Mouse (Mus musculus) retina, postnatal 1 day (tissue): ENCODE data around the gene Lrrfip2.

ENCODE experiments used
- DNase-seq: peaks from one replicate; pipeline ENCODE4 v3.0.0-alpha.2; 2012

The Lrrfip2 gene

DNA sequence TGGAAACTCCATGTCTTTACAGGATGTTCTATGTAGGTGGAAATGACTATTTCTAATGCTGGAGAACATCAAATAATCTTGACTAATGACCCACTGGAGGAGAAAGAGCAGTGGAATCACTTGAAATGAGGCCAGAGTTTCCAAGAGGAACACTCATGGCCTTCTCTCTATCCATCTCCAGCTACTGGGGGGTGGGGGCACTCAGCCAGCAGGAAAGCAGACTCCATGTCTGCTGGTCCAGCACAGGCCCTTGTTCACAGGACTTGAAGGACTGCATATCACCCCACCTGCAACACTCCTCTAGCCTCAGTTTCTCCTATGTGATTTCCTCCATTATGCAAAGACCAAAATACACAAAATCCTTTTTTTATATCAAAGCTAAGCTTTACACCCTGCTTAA, 120.3 kb downstream of the Lrrfip2 start:
- DNase-seq = no peak

DNA sequence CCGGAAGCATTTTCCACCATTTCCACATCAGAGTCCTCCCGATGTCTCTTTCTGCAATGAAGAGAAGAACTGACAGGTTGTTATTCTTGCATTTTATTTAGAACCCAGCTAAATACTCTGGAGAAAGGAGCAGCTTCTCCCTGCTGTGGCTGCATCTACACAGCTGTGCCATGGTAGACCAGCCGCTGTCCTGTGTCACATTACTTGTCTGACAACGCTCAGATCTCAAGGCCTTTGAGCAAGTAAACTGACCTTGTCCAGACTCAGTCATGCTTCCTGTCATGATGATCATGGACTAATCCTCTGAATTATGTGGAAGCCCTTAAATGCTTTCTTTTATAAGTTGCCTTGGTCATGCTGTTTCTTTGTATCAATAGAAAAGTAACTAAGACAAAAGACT, 122.4 kb downstream of the Lrrfip2 start:
- no peak for DNase-seq

- no peak for DNase-seq
Observed at GRCm38 (mm10) chr9:111243384-111243783, 126.0 kb downstream of the Lrrfip2 start.

- DNase-seq = no peak
Observed at GRCm38 (mm10) chr9:111245546-111245945, 128.2 kb downstream of the Lrrfip2 start.

GRCm38 (mm10) chr9:111247682-111248246, 130.4 kb downstream of the Lrrfip2 start:
- DNase-seq = peak; percentile 21

- no peak for DNase-seq
Observed at GRCm38 (mm10) chr9:111252161-111252869, 134.9 kb downstream of the Lrrfip2 start.

DNA sequence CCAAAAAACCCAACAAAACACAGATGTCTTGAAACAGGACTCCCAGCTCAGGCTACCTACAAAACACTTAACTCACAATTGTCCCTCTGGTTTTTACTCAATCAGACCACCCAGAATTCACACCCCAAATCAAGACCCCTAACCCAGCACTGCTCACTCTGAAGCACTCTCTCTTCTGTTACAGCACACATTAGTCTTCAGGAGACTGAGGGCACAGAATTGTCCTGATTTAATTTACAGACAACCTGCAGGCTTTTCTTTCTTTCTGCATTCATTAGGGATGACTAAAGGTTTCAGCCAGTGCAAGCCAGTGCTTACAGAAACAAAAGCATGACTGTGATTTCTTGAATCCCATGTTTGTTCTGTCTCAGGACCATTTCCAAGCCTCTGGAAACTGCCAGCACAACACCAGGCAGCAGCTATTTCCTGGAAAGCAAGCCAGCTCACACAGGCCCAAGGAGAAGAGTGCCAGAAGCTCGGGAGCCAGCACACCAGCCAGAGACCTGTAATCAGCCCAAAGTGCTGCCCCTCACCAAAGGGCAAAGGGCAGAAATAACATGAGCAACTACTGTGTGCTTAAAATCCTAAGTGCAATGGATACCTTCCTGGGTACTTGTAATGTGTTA, 143.1 kb downstream of the Lrrfip2 start:
- DNase-seq = no peak

GRCm38 (mm10) chr9:111261356-111261755, 144.0 kb downstream of the Lrrfip2 start:
- no peak for DNase-seq

GRCm38 (mm10) chr9:111267998-111268397, 150.6 kb downstream of the Lrrfip2 start:
- no peak for DNase-seq

GRCm38 (mm10) chr9:111270606-111271005, 153.2 kb downstream of the Lrrfip2 start:
- no peak for DNase-seq

- no peak for DNase-seq
Observed at GRCm38 (mm10) chr9:111271056-111271433, 153.7 kb downstream of the Lrrfip2 start.

DNA sequence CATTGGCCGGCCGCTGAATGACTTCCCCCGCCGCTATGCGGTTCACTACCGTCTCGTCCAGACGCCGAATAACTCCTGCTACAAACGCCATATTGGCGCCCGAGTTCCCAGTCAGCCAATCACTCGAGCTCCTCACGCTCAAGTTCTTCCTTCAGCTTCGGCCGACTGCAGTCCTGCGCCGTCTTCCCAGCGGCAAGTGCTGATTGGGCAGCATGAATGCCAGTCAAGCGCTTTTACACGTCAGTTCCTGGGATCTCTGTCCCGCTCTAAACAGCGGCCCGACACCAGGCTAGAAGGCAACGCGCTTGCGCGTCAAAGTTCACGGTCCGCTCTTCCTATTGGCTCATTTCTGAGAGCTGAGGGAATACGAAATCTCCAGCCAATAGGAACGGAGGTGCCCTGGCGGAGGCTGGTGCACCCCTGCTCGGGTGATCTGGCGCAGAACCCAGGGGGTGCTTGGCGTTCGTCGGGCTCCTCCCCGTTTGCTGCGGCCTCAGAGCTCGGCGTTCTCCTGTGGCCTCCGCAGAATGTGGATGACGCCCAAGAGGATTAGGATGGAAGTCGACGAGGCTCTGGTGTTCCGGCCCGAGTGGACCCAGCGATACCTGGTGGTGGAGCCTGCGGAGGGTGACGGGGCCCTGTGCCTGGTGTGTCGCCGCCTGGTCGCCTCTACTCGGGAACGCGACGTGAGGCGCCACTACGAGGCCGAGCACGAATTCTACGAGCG, 154.2 kb downstream of the Lrrfip2 start, which contains the start of the genes Mlh1 and Epm2aip1:
Gene Mlh1, minus strand, starts transcription at position 358 of the 727 bp plus-strand sequence.
Gene Epm2aip1, plus strand, starts transcription at position 496 of the 727 bp plus-strand sequence.
- DNase-seq = peak; percentile 100

DNA sequence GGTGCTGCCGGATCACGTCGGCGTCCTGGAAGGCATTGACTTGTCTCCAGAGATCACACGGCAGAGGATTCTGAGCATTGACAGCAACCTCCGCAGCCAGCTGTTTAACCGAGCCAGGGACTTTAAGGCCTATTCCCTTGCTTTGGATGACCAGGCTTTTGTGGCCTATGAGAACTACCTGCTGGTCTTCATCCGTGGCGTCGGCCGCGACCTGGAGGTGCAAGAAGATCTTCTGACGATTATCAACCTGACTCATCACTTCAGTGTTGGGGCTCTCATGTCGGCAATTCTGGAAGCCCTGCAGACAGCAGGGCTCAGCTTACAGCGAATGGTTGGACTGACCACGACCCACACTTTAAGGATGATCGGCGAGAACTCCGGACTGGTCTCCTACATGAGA, 155.0 kb downstream of the Lrrfip2 start:
- no peak for DNase-seq

DNA sequence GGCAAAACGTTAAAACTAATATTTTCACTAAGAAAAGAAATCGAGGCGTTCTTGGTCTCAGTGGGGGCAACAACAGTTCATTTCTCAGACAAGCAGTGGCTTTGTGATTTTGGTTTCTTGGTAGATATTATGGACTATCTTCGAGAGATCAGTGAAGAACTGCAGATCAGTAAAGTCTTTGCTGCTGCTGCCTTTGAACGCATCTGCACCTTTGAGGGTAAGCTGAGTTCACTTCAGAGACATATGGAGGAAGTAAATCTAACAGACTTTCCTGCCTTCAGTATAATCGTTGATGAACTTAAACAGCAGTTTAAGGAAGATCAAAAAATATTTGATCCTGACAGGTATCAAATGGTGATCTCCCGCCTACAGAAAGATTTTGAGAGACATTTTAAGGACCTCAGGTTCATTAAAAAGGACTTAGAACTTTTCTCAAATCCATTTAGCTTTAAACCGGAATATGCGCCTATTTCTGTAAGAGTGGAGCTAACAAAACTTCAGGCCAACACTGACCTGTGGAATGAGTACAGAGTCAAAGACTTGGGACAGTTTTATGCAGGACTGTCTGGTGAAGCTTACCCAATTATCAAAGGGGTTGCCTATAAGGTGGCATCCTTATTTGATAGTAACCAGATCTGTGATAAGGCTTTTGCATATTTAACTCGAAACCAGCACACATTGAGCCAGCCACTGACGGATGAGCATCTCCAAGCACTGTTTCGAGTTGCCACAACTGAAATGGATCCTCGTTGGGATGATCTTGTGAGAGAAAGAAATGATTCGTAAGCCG, 155.8 kb downstream of the Lrrfip2 start:
- no peak for DNase-seq

DNA sequence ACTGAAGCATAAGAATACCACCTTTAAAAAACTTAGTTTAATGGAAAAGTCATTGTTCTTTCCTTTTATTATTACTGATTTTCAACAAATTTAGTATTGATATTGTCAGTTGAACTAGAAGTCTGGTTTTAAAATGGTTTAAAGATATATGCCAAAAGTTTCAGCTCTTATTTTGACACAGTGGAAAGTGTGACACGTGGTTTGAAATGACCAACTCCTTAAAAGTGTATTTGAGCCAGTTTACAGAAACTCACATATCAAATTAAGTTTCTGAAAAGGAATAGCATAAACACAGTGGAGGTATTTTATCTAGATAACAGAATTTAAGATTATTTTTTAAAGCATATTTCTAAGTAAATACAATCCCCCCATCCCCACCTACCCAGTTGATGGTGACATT, 156.6 kb downstream of the Lrrfip2 start:
- no peak for DNase-seq

GRCm38 (mm10) chr9:111275156-111275555, 157.8 kb downstream of the Lrrfip2 start:
- no peak for DNase-seq
